Mouse (Mus musculus): ENCODE data around the gene Pde4c.

The Pde4c gene

DNA sequence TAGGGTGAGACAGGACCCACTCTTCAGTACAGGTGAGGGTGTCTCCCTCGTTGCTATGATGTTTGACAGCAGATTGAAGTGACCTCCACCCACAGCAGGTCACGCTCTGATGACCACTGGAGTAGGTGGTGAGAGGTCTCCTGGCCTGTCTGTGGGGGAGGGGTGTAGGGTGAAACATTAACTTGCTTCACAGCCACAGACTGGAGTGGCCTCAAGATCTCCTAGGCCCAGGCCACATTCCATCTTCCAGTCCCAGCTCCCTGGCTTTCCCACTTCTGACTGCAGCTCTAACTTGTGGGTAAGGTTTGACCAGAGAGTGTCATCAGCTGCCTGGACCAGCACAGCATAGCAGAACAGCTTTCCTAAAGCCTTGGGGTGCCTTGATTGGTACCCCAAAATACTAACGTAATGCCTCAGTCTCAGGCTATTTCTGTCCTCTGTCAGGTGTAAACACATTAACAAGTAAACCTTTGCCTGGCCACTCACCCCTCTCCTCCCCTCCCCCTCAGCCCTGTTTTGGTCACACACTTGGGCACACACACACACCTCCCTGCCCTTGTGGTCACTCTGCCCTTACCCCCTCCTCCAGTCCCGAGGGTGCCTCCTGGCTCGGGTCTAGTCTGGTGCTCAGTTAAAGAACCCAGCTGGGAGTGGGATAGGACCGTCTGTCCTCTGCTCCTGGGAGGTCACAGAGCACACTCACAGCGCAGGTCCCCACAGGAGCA is at the start of gene Pde4c:
Gene Pde4c (plus strand): TSS at position 235 of the 725 bp plus-strand sequence.
- CTCF ChIA-PET: no interaction called here

DNA sequence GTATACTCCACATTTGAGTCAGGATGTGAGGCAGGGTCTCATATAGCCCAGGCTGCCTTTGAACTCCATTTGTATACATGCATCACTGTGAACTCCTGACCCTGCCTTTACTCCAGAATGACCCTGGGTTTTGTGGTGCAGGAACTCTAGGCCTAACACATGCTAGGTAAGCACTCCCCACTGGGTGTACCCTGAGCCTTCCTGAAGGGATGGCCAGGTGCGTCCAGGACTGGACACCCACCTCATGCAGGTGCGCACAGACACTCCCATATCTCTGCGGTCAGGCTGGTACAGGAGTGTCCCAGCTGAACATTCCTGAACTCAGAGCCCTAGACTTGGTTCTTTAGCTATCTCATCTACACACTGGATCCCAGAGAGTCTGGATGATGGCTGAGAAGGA is 49.4 kb upstream of the Pde4c start:
- CTCF ChIA-PET: no interaction called here

DNA sequence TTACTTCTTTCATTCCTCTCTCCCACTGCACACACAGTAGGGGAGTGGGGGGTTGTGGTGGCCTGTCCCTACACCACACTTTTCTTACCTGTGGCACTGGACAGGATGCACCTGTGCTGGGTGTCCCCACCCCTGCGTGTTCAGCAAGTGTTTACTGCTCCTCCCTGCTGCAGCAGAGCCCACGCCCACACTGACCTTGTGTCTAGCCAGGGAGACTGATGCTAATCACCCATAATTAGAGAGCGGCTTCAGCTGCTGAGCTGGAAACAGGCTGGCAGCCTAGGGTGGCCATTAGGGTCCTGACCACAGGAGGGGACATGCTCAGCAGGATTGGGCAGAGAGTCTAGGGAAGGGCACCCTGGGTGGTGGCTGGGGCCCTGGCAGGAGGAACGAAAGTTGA is 48.8 kb upstream of the Pde4c start:
- CTCF ChIA-PET: interaction anchor here (0.5 to 0.7 kb wide), 2 partner anchors 22 to 27 kb away, joined by 3 to 4 read pairs; no protein-coding TSS in a partner anchor

DNA sequence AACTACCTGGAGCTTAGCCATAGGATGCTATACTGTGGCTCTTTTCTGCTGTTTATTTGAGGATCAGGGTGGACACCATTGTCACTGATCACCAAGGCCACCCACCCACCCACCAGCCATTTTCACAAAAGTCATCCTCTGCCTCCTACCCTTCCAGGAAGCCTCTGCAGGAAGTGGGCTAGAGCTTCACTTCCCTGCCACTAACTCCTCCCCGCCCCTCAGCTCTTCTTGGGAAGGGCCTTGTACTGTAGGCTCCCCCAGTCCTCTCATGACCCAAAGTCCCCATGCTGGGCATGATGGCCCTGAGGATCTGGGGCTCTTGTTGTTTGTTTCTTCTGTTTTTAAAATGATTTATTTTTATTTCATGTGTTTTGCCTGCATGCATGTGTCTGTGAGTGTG is 48.2 kb upstream of the Pde4c start:
- CTCF ChIA-PET: interaction anchor here (0.5 to 0.7 kb wide), 2 partner anchors 22 to 27 kb away, joined by 3 to 4 read pairs; no protein-coding TSS in a partner anchor

DNA sequence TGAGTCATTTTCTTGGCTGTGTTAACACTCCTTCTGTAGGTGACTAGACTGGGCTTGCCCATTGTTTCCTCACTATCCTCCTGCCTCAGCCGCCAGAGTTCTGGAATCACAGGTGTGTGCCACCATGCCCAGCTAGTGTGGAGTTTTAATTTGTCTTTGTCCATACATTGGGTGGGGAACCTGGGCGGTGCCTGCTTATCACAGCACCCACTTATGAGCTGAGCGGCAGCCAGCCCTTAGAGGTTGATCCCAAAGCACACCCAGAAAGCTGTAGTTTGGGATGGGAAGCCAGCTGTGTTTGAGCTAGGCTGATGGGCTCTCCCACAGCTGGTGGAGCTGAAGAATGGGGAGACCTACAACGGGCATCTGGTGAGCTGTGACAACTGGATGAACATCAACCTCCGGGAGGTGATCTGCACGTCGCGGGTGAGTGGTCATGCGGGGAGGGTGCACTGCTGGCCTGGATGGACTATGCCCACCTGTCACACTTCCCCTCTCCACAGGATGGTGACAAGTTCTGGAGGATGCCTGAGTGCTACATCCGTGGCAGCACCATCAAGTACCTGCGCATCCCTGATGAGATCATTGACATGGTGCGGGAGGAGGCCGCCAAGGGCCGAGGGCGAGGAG is 46.0 kb upstream of the Pde4c start:
- CTCF ChIA-PET: interaction anchor here (0.7 to 1.0 kb wide), 3 partner anchors 18 to 78 kb away, joined by 3 to 8 read pairs (median 3); no protein-coding TSS in a partner anchor

DNA sequence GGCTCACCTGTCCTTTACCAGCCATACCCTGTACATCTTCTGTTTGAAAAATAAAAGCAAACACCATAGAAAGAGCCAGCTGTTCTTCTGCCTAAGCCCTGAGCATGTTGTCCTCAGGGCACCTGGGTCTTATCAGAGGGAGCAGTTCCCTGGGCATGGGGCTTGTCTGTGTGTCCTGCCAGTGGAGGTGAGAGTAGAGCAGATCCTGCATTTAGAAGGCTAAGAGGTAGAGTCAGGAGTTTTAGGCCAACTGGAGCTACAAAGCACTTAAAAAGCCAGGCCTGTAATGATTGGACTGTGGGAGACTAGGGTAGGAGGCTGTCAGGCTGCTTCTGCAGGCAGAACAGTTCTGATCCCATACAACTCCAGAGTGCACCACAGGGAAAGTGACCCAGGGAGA is 44.8 kb upstream of the Pde4c start:
- CTCF ChIA-PET: no interaction called here

DNA sequence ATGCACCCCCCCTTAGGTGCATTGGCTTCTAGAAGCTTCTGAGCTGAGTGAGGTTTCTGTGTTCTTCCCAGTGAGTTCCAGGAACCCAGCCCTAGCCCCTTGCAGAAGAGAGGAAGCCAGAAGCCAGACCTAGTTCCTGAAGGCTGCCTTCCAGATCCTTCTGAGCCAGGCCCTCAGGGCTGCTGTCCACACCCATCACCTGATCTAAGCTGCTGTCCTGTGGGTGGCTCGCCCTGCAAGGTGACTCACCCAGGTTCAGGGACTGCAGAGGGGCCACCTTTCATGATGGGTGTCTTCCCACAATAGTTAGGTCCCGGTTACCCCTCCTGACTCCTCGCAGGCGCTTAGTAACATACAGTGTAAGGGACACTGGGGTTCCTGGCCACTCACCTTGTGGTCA is 44.1 kb upstream of the Pde4c start:
- CTCF ChIA-PET: no interaction called here

DNA sequence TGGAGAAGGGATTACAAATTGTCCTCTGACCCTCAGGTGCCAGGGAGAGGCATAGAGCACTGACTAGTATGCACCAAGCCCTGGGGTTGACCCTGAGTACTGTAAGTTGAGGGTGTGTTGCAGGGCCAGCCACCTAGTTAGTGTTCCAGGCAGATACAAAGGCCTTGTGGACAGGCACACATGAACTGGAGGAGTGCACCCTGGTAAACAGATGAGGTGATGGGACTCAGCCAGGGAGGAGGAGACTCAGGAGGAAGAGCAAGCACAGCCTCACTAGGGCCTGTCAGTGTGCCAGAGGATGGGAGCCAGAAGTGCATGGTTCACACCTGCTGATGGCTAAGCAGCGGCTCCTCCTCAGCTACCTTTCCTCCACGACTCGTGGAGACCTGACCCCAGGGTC is 43.5 kb upstream of the Pde4c start:
- CTCF ChIA-PET: no interaction called here

DNA sequence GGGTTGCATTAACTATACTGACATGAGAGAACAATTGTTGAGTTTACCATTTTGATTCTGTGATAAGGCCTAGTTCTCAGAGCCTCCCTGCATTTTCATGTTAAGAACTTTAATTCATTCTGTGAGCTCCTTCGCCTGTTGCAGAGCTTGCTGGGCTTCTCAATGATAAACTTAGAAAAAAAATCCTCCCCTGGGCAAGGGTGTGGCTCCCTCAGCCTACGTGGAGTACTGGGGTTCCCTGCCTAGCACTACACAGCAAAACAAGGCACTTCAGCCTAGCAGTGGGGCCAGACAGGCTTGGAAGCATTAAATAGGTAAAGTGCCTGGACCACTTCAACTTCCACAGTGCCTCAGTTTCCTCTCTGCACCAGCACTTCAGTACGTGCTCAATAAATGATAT is 42.1 kb upstream of the Pde4c start:
- CTCF ChIA-PET: no interaction called here

DNA sequence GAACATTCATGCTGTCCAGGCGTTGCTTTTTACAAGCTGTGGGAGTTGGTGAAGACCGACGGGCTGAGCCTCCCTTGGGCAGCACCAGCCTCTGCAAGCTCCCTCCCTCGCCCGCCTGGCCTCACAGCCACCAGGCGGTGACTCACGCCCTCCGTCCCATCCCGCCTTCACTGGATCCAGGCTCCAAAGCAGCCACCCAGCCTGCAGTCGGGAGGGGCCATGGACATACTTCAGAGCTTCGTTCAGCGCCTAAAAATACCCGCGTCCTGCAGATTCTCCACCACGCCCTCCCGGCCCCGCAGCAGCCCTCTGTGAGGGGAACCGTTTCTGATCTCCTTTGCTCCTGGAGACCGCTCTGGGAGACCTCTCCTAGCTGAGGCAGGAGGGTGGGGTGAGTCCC is 41.3 kb upstream of the Pde4c start:
- CTCF ChIA-PET: interaction anchor here (0.7 kb wide), 1 partner anchor 23 kb away, joined by 3 read pairs; no protein-coding TSS in a partner anchor

DNA sequence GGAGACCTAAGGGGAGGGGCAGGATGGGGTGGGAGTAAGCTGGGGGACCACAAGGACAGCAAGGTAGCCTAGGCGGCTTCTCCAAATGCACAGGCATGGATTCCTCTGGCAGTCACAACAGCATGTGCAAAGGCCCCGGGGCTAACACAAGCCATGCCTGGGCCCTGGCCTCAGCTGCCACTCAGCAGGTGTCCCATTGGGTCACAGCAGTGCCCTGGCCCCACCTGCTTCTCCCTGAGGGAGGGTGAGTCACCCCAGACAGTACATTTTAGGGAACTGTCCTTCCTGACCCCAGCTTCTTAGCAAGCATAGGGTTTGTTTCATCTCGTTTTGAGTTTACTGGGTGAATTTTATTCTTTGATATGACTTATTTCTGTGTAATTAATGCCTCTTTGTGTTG is 40.8 kb upstream of the Pde4c start:
- CTCF ChIA-PET: no interaction called here

DNA sequence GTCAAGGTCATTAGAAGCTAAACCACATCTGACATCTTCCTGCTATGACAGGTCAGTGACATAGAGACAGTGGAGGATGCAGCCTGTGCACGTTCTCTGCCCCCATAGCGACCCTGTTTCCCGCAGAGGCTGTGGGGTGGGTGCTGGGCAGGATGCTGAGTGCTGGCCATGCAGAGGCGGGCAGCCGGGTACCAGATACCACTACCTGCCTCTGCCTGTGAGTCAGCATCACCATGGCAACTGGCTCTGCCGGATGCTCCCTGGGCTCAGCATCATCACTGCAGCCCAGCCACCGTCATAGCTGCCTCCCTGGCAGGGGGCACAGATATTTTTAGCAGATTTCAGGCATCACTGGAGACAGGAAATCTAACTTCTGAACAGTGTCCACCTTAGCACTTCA is 39.2 kb upstream of the Pde4c start:
- CTCF ChIA-PET: no interaction called here

DNA sequence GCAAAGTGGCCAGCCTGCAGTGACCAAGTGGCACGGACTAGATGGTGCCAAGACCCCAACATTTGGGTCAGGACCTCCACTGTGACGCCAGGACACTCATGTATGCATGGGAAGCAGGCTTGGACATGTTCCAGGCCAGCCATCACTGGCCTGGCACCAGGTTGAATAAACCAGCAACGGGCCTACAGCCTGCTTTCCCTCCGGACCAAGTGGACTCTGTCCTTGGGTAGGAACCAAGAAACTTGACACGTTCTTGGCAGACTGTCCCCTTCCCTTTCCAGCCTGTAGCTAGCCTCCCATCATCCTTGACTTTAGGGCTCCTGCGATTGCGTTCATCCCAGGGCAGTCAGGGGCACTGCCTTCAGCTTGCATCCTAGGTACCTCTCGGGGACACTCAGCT is 35.9 kb upstream of the Pde4c start:
- CTCF ChIA-PET: no interaction called here

DNA sequence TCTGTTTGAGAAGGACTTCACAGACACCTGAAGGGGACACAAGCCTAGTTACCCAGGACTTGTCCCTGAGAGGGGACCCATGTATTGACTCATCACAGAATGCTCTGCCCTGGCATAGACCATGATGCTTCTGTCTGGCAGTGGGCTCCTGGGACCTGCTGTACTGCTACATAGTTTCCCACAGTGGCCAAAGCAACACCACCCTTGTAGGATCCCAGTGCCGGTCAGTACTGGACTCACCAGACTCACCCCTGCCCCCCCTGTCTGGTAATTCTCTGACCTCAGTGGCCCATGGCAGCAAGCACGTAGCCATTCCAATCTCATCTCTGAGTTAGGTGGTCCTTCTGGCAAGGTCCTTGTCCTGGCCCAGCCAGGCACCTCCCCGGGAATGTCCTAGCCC is 35.4 kb upstream of the Pde4c start:
- CTCF ChIA-PET: no interaction called here

DNA sequence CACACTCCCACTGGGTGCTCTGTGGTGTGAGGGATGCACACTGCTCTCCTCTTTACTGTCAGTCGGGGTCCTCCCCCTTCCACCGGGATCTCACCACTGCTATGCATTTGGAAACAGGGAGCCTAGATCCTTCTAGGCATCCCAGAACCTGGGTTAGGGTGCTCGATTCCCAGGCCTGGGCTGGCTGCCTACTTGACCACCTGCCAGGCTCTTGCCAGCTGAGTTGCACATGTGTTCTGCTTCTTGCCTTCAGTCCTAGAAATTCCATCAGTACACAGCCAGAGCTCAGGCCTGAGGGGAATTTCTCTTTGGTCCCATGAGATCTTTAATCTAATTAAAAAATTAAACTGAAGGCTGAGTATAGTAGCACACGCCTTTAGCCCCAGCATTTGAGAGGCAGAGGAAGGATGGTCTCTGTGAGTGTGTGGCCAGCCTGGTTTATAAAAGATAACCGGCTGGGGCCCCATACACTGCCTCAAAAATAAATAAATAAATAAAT is 33.6 kb upstream of the Pde4c start:
- CTCF ChIA-PET: no interaction called here

DNA sequence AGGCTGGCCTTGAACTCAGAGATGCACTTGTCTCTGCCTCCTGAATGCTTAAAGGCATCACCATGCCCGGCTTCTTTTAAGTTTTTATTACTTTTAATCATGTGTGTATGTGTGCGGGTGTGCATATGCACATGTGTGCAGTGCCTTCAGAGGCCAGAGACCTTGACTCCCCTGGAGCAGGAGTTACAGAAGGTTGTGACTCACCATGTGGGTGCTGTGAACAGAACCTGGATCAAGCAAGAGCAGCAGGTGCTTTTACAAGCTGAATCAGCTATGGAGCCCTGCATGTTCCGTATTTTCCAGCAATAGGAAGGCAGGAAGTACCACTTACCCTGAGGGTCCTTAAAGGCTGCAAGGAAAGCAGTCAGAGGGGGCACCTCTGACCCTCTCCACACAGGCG is 32.3 kb upstream of the Pde4c start:
- CTCF ChIA-PET: no interaction called here

DNA sequence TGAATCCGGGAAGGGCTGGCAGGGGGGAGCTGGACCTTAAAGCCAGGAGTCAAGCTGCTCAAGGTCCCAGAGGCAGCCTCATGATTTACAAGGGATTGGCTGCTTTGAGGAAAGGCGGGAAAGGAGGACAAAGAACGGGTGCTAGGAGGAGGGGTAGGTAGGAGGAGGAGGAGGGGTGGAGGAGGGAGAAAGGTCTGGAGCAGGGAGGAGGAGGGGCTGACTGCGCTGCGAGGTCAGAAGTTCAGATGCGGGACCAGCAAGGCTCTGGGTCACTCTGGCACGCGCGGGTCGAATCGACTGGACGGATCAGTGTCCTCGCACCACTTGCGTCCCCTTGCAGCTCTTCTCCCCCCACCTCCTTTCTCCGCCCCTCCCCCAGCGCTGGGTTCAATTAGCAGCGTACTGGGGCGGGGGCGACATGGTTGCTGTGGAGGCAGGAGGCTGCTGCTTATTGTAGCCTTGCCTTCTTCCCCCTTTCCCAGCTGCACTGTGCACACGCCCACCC is 31.7 kb upstream of the Pde4c start:
- CTCF ChIA-PET: no interaction called here

DNA sequence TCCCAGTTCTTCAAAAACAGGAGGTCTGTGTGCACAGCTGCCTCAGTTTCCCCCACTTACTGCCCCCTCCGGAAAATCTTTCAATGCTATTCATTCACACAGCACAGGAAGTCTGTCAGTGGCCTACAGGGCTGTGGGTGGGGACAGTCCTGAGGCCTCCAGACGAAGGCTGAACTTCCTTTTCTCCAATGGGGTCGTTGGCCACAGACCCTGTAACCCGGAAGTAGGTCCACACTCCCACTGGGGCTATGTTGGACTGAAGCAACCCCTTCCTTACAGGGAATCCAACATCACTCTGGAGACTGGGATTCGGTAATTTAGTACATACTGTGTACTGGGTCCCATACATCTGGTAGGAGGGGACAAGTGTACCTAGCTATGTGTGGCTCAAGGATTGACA is 29.9 kb upstream of the Pde4c start:
- CTCF ChIA-PET: no interaction called here

DNA sequence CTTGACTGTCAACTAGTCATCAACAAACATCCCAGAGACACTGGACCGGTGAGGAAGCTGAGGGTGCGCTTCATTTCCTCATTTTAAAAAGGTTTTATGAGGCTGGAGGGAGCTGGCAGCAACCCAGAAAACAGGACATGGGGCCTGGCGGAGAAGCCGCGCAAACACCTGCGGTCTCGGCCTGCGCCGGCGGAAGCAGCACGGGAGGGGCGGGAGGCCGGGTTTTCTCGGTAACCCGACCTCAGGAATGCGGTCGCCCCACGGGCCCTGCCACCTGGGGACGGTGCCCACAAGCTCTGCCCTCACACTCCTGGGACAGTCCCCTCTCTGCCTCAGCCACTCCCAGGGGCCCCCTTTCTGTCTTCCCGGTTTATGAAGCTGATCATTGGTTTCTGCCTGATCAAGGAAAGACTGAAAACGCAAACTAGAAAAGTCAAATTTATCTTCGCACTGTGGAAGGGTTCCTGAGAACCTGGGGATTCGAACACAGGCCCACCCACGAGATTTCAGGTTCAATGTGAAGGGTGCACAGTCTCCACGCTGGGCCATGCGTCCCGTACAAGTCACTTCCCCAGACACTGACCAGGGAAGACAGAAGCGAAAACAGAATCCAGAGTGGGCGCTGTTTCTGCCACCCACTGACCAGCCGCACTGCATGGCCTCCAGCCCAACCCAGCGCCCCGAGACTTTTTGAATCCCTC is 28.1 kb upstream of the Pde4c start:
- CTCF ChIA-PET: interaction anchor here (0.7 kb wide), 1 partner anchor 82 kb away, joined by 3 read pairs; no protein-coding TSS in a partner anchor

DNA sequence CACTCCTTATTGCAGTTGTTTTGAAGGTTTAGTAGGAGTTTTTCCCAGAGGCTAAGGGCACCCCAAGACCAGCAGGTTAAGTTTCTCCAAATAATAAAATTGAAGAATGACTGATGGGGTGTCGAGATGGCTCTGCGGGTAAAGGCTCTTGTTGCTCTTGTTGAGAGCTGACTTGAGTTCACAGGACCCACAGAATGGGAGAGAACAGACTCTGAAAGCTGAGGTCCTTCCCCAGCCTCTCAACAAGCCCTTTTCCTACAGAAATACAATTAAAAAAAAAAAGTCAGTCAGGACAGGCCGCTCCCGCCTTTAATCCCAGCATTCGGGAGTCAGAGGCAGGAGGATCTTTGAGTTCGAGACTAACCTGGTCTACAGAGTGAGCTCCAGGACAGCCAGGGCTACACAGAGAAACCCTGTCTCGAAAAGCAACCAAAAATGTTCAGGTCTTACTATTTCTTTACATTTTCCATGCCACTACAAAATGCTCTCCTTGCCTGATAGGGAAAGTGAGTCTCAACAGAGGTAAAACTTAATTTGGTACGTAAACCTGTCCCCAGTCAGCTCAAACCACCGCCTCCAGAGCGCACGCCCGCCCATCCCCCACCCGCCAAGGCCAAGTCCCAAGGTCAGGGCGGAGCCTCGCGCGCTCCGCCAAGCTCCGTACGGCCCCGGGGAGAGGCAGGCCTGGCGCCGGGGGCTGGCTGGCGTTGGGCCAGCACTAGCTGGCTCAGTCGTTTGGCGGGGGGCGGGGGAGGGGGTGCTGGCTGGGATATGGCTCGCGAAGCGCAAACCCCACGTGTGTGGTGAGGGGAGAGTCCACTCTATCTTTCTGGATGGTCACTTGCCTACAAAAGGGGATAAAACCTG is 27.3 kb upstream of the Pde4c start:
- CTCF ChIA-PET: interaction anchor here (0.6 to 0.7 kb wide), 3 partner anchors 26 to 168 kb away, joined by 3 to 6 read pairs (median 3); no protein-coding TSS in a partner anchor

DNA sequence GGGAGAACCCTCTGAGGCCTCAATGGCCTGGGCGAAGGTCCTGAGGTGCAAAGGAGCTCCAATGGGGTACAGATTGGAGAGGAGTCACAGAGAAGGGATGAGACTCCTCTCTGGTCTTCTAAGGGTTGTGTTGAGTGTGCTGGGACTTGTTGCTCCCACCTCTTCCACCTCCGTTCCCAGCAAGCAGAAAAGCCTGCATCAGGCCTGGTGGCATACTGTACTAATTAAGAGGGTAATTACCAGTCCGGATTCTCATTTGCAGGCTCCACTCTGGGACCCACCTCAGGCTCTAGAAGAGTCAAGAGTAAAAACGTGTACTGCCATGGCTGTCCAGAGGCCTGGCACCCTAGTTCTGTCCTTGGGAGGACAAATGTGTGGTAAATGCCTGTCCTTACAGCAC is 26.6 kb upstream of the Pde4c start:
- CTCF ChIA-PET: no interaction called here

Measured in spleen, embryonic (tissue).